Mouse (Mus musculus) CD4-positive helper T cell, adult 2 months (primary cell): ENCODE results near the gene Trip10.
A peak's percentile ranks its signal among the peaks of the same experiment; 100 is the strongest.

Source experiments
- DNase-seq: peaks from one replicate; pipeline ENCODE4 v3.0.0-alpha.2; 2012; ENCODE audit warnings: low read depth, missing footprints, low spot score

The Trip10 gene

GRCm38 (mm10) chr17:57290671-57291055, 41.4 kb downstream of the Trip10 start:
- DNase-seq, result peak; percentile 77

GRCm38 (mm10) chr17:57292302-57292701, 43.0 kb downstream of the Trip10 start:
- no peak for DNase-seq

- no peak for DNase-seq
Observed at GRCm38 (mm10) chr17:57292968-57293367, 43.7 kb downstream of the Trip10 start.

GRCm38 (mm10) chr17:57295935-57296334, 46.7 kb downstream of the Trip10 start:
- no peak for DNase-seq

- no peak for DNase-seq
Observed at GRCm38 (mm10) chr17:57297040-57297439, 47.8 kb downstream of the Trip10 start.

GRCm38 (mm10) chr17:57305593-57305992, 56.3 kb downstream of the Trip10 start:
- DNase-seq, result peak; percentile 49

- DNase-seq, result no peak
Observed at GRCm38 (mm10) chr17:57307074-57307473, 57.8 kb downstream of the Trip10 start.

GRCm38 (mm10) chr17:57311801-57312200, 62.5 kb downstream of the Trip10 start:
- no peak for DNase-seq
